In genomic region chr7:102338956-102339355, GRCm38 (mm10) we compare ENCODE assay signal across 16 mouse cellular contexts.
"Had no signal": no experiment of that assay in that cellular context is flagged by ENCODE, and none has a peak within 500 bp of the region (broad histone marks: within the 10 kb centered on the region; RNA-seq: fewer than 3 reads in every experiment).

No protein-coding gene starts in this region.

- DNase-seq: kidney, adult 18-20 months; kidney, adult 9 months; kidney, postnatal 14 days; kidney, postnatal 4 days; left cerebral cortex, postnatal 4 days; liver, postnatal 0 days; lung, embryonic 14.5 days had no signal

- ATAC-seq: intestine, embryonic 16.5 days; liver, postnatal 0 days; lung, postnatal 0 days; midbrain, embryonic 13.5 days had no signal

- H3K36me3 ChIP-seq: limb, embryonic 12.5 days; limb, embryonic 15.5 days; midbrain, embryonic 13.5 days; stomach, embryonic 15.5 days had no signal

- H3K27me3 ChIP-seq: limb, embryonic 12.5 days; limb, embryonic 15.5 days; midbrain, embryonic 13.5 days; stomach, embryonic 15.5 days had no signal

- H3K27ac ChIP-seq: limb, embryonic 12.5 days; limb, embryonic 15.5 days; liver, embryonic 14.5 days; macrophage; midbrain, embryonic 13.5 days; stomach, embryonic 15.5 days had no signal

- H3K4me1 ChIP-seq: limb, embryonic 12.5 days; limb, embryonic 15.5 days; midbrain, embryonic 13.5 days; stomach, embryonic 15.5 days had no signal

- H3K4me2 ChIP-seq: limb, embryonic 12.5 days; limb, embryonic 15.5 days; liver, embryonic 11.5 days; lung, embryonic 14.5 days; midbrain, embryonic 13.5 days; stomach, embryonic 15.5 days had no signal

- H3K9ac ChIP-seq: limb, embryonic 12.5 days; limb, embryonic 15.5 days; liver, embryonic 14.5 days; liver, postnatal 0 days; lung, embryonic 14.5 days; midbrain, embryonic 13.5 days; stomach, embryonic 15.5 days had no signal

- H3K9me3 ChIP-seq: limb, embryonic 12.5 days; limb, embryonic 15.5 days; midbrain, embryonic 13.5 days; stomach, embryonic 15.5 days had no signal

- H3K4me3 ChIP-seq: limb, embryonic 12.5 days; limb, embryonic 15.5 days; midbrain, embryonic 13.5 days; stomach, embryonic 15.5 days had no signal
